Mouse (Mus musculus) E14TG2a.4 (cell line): ENCODE measurements around the gene Lix1.

Experiments used
- CTCF ChIP-seq: conservative IDR thresholded peaks from 2 replicates; pipeline ENCODE4 v1.5.1; 2014; ENCODE audit warnings: low read length
- POU5F1 ChIP-seq: IDR thresholded peaks from 2 replicates; pipeline ENCODE4 v1.6.1; 2014; ENCODE audit warnings: low read length, borderline replicate concordance

- TF ChIP-seq CTCF (no peak), POU5F1 (no peak)
Measured at GRCm38 (mm10) chr17:17414206-17414605, 11.7 kb downstream of the Lix1 start.
